Mouse (Mus musculus): ENCODE measurements at regions not wholly inside any gene's neighbourhood (a gene's known extent, or its start where the extent isn't known, plus 50 kb on each side); places are given as distances from the start of the nearest gene placed in this dataset.

- H3K36me3 ChIP-seq (ENCODE audit: insufficient read depth, low read length), result no peaks in the 10 kb centered on the region
- H3K27me3 ChIP-seq (ENCODE audit: insufficient read depth, low read length), result no peaks in the 10 kb centered on the region
- TF ChIP-seq CTCF (conservative IDR thresholded peaks at IDR 0.05; ENCODE audit: low read length), result no peak
- TF ChIP-seq POU5F1 (IDR thresholded peaks at IDR 0.05; ENCODE audit: borderline replicate concordance, low read length), result no peak
- TF ChIP-seq NANOG (IDR thresholded peaks at IDR 0.05; ENCODE audit: borderline replicate concordance, low read length), result no peak
- H3K4me1 ChIP-seq (replicated peaks; ENCODE audit: low read depth, low read length), result no peaks in the 10 kb centered on the region
- H3K9me3 ChIP-seq (ENCODE audit: low read length), result peaks cover 3% of the 10 kb centered on the region; the same call in 1 of the 2 replicates
- H3K4me3 ChIP-seq (replicated peaks; ENCODE audit: low read length), result no peak overlapping the region
Observed at GRCm38 (mm10) chrX:77391760-77392446, 118.9 kb upstream of the Tbl1x start.

- no peaks in the 10 kb centered on the region for H3K27me3 ChIP-seq (ENCODE audit: insufficient read depth, low read length)
- TF ChIP-seq NANOG (IDR thresholded peaks at IDR 0.05; ENCODE audit: borderline replicate concordance, low read length) (no peak), POU5F1 (IDR thresholded peaks at IDR 0.05; ENCODE audit: borderline replicate concordance, low read length) (no peak), CTCF (conservative IDR thresholded peaks at IDR 0.05; ENCODE audit: low read length) (no peak)
- H3K4me1 ChIP-seq (replicated peaks; ENCODE audit: low read depth, low read length), result no peaks in the 10 kb centered on the region
- H3K36me3 ChIP-seq (ENCODE audit: insufficient read depth, low read length), result no peaks in the 10 kb centered on the region
- H3K4me3 ChIP-seq (replicated peaks; ENCODE audit: low read length), result no peak overlapping the region
- no peaks in the 10 kb centered on the region for H3K9me3 ChIP-seq (ENCODE audit: low read length)
Observed at GRCm38 (mm10) chrX:77406896-77407295, 103.9 kb upstream of the Tbl1x start.

GRCm38 (mm10) chrX:77407925-77408324, 102.9 kb upstream of the Tbl1x start:
- no peak overlapping the region for H3K4me3 ChIP-seq (replicated peaks; ENCODE audit: low read length)
- no peaks in the 10 kb centered on the region for H3K4me1 ChIP-seq (replicated peaks; ENCODE audit: low read depth, low read length)
- H3K9me3 ChIP-seq (ENCODE audit: low read length), result no peaks in the 10 kb centered on the region
- no peaks in the 10 kb centered on the region for H3K36me3 ChIP-seq (ENCODE audit: insufficient read depth, low read length)
- TF ChIP-seq POU5F1 (IDR thresholded peaks at IDR 0.05; ENCODE audit: borderline replicate concordance, low read length), result no peak
- no peak for TF ChIP-seq CTCF (conservative IDR thresholded peaks at IDR 0.05; ENCODE audit: low read length)
- H3K27me3 ChIP-seq (ENCODE audit: insufficient read depth, low read length), result no peaks in the 10 kb centered on the region

- no peaks in the 10 kb centered on the region for H3K27me3 ChIP-seq (ENCODE audit: insufficient read depth, low read length)
- no peak overlapping the region for H3K4me3 ChIP-seq (replicated peaks; ENCODE audit: low read length)
- no peaks in the 10 kb centered on the region for H3K36me3 ChIP-seq (ENCODE audit: insufficient read depth, low read length)
- H3K9me3 ChIP-seq (ENCODE audit: low read length), result no peaks in the 10 kb centered on the region
- no peaks in the 10 kb centered on the region for H3K4me1 ChIP-seq (replicated peaks; ENCODE audit: low read depth, low read length)
- TF ChIP-seq NANOG (IDR thresholded peaks at IDR 0.05; ENCODE audit: borderline replicate concordance, low read length) (no peak), POU5F1 (IDR thresholded peaks at IDR 0.05; ENCODE audit: borderline replicate concordance, low read length) (no peak), CTCF (conservative IDR thresholded peaks at IDR 0.05; ENCODE audit: low read length) (no peak)
Observed at GRCm38 (mm10) chrX:77409370-77409769, 101.4 kb upstream of the Tbl1x start.

GRCm38 (mm10) chrX:77410812-77411211, 100.0 kb upstream of the Tbl1x start:
- no peaks in the 10 kb centered on the region for H3K36me3 ChIP-seq (ENCODE audit: insufficient read depth, low read length)
- no peaks in the 10 kb centered on the region for H3K27me3 ChIP-seq (ENCODE audit: insufficient read depth, low read length)
- H3K9me3 ChIP-seq (ENCODE audit: low read length), result no peaks in the 10 kb centered on the region
- H3K4me1 ChIP-seq (replicated peaks; ENCODE audit: low read depth, low read length), result no peaks in the 10 kb centered on the region
- TF ChIP-seq NANOG (IDR thresholded peaks at IDR 0.05; ENCODE audit: borderline replicate concordance, low read length), result no peak
- TF ChIP-seq POU5F1 (IDR thresholded peaks at IDR 0.05; ENCODE audit: borderline replicate concordance, low read length), result no peak
- no peak for TF ChIP-seq CTCF (conservative IDR thresholded peaks at IDR 0.05; ENCODE audit: low read length)
- H3K4me3 ChIP-seq (replicated peaks; ENCODE audit: low read length), result no peak overlapping the region

- no peaks in the 10 kb centered on the region for H3K9me3 ChIP-seq (ENCODE audit: low read length)
- H3K36me3 ChIP-seq (ENCODE audit: insufficient read depth, low read length), result no peaks in the 10 kb centered on the region
- H3K4me1 ChIP-seq (replicated peaks; ENCODE audit: low read depth, low read length), result no peaks in the 10 kb centered on the region; the same call in 1 of the 2 replicates
- TF ChIP-seq POU5F1 (IDR thresholded peaks at IDR 0.05; ENCODE audit: borderline replicate concordance, low read length), result no peak
- no peak for TF ChIP-seq NANOG (IDR thresholded peaks at IDR 0.05; ENCODE audit: borderline replicate concordance, low read length)
- no peak for TF ChIP-seq CTCF (conservative IDR thresholded peaks at IDR 0.05; ENCODE audit: low read length)
- no peak overlapping the region for H3K4me3 ChIP-seq (replicated peaks; ENCODE audit: low read length)
- H3K27me3 ChIP-seq (ENCODE audit: insufficient read depth, low read length), result no peaks in the 10 kb centered on the region
Observed at GRCm38 (mm10) chrX:77414156-77414555, 96.7 kb upstream of the Tbl1x start.

- Histone ChIP-seq H3K4me3 (replicated peaks; ENCODE audit: low read length) (no peak overlapping the region), H3K4me1 (replicated peaks; ENCODE audit: low read depth, low read length) (no peaks in the 10 kb centered on the region; the same call in 1 of the 2 replicates), H3K27me3 (ENCODE audit: insufficient read depth, low read length) (no peaks in the 10 kb centered on the region), H3K9me3 (ENCODE audit: low read length) (no peaks in the 10 kb centered on the region), H3K36me3 (ENCODE audit: insufficient read depth, low read length) (no peaks in the 10 kb centered on the region)
- no peak for TF ChIP-seq NANOG (IDR thresholded peaks at IDR 0.05; ENCODE audit: borderline replicate concordance, low read length)
- peak; percentile 13; the same call in 1 of the 2 replicates for TF ChIP-seq CTCF (conservative IDR thresholded peaks at IDR 0.05; ENCODE audit: low read length)
Observed at GRCm38 (mm10) chrX:77417766-77418165, 93.0 kb upstream of the Tbl1x start.

- H3K4me1 ChIP-seq (replicated peaks; ENCODE audit: low read depth, low read length), result peaks cover 4% of the 10 kb centered on the region; the same call in 1 of the 2 replicates
- H3K27me3 ChIP-seq (ENCODE audit: insufficient read depth, low read length), result no peaks in the 10 kb centered on the region
- no peaks in the 10 kb centered on the region for H3K36me3 ChIP-seq (ENCODE audit: insufficient read depth, low read length)
- TF ChIP-seq NANOG (IDR thresholded peaks at IDR 0.05; ENCODE audit: borderline replicate concordance, low read length) (no peak), POU5F1 (IDR thresholded peaks at IDR 0.05; ENCODE audit: borderline replicate concordance, low read length) (no peak), CTCF (conservative IDR thresholded peaks at IDR 0.05; ENCODE audit: low read length) (no peak)
- no peaks in the 10 kb centered on the region for H3K9me3 ChIP-seq (ENCODE audit: low read length)
- no peak overlapping the region for H3K4me3 ChIP-seq (replicated peaks; ENCODE audit: low read length)
Observed at GRCm38 (mm10) chrX:77422206-77422605, 88.6 kb upstream of the Tbl1x start.

All from E14TG2a.4 (cell line).